Mouse (Mus musculus): ENCODE measurements around the gene Uhrf1bp1l.

The Uhrf1bp1l gene

GRCm38 (mm10) chr10:89745666-89746020 lies 852 bp downstream of the Uhrf1bp1l start:
- no peak for DNase-seq (ENCODE audit: low spot score)

GRCm38 (mm10) chr10:89746581-89746980 lies 1.8 kb downstream of the Uhrf1bp1l start:
- no peak for DNase-seq (ENCODE audit: low spot score)

- no peak for DNase-seq (ENCODE audit: low spot score)
Observed at GRCm38 (mm10) chr10:89747221-89747905, 2.6 kb downstream of the Uhrf1bp1l start.

- DNase-seq (ENCODE audit: low spot score) = no peak
Observed at GRCm38 (mm10) chr10:89747911-89748310, 3.1 kb downstream of the Uhrf1bp1l start.

GRCm38 (mm10) chr10:89748619-89749018 lies 3.8 kb downstream of the Uhrf1bp1l start:
- DNase-seq (ENCODE audit: low spot score) = no peak

- no peak for DNase-seq (ENCODE audit: low spot score)
Observed at GRCm38 (mm10) chr10:89751069-89751468, 6.3 kb downstream of the Uhrf1bp1l start.

GRCm38 (mm10) chr10:89755231-89755630 lies 10.4 kb downstream of the Uhrf1bp1l start:
- no peak for DNase-seq (ENCODE audit: low spot score)

- no peak for DNase-seq (ENCODE audit: low spot score)
Observed at GRCm38 (mm10) chr10:89760772-89761171, 16.0 kb downstream of the Uhrf1bp1l start.

- no peak for DNase-seq (ENCODE audit: low spot score)
Observed at GRCm38 (mm10) chr10:89764457-89765121, 19.8 kb downstream of the Uhrf1bp1l start.

GRCm38 (mm10) chr10:89765790-89766714 lies 21.3 kb downstream of the Uhrf1bp1l start:
- DNase-seq (ENCODE audit: low spot score) = no peak

- no peak for DNase-seq (ENCODE audit: low spot score)
Observed at GRCm38 (mm10) chr10:89768352-89769020, 23.7 kb downstream of the Uhrf1bp1l start.

GRCm38 (mm10) chr10:89769096-89769495 lies 24.3 kb downstream of the Uhrf1bp1l start:
- DNase-seq (ENCODE audit: low spot score) = no peak

- no peak for DNase-seq (ENCODE audit: low spot score)
Observed at GRCm38 (mm10) chr10:89771894-89772293, 27.1 kb downstream of the Uhrf1bp1l start.

GRCm38 (mm10) chr10:89776029-89776428 lies 31.2 kb downstream of the Uhrf1bp1l start:
- no peak for DNase-seq (ENCODE audit: low spot score)

GRCm38 (mm10) chr10:89791870-89792269 lies 47.1 kb downstream of the Uhrf1bp1l start:
- DNase-seq (ENCODE audit: low spot score) = no peak

- no peak for DNase-seq (ENCODE audit: low spot score)
Observed at GRCm38 (mm10) chr10:89794121-89794520, 49.3 kb downstream of the Uhrf1bp1l start.

GRCm38 (mm10) chr10:89819146-89819545 lies 74.4 kb downstream of the Uhrf1bp1l start:
- DNase-seq (ENCODE audit: low spot score) = no peak

- DNase-seq (ENCODE audit: low spot score) = no peak
Observed at GRCm38 (mm10) chr10:89823906-89824305, 79.1 kb downstream of the Uhrf1bp1l start.

GRCm38 (mm10) chr10:89826896-89827295 lies 82.1 kb downstream of the Uhrf1bp1l start:
- DNase-seq (ENCODE audit: low spot score) = no peak

- DNase-seq (ENCODE audit: low spot score) = no peak
Observed at GRCm38 (mm10) chr10:89832334-89832733, 87.5 kb downstream of the Uhrf1bp1l start.

- DNase-seq (ENCODE audit: low spot score) = no peak
Observed at GRCm38 (mm10) chr10:89833166-89833565, 88.4 kb downstream of the Uhrf1bp1l start.

GRCm38 (mm10) chr10:89837476-89837875 lies 92.7 kb downstream of the Uhrf1bp1l start:
- no peak for DNase-seq (ENCODE audit: low spot score)

Data from urinary bladder, postnatal 25 days (tissue).